Mouse (Mus musculus) lung, adult 18-20 months (tissue): ENCODE results near the gene Nupl1.

ENCODE experiments used
- DNase-seq, 2 experiments: peaks; one replicate each; pipeline ENCODE4 v3.0.0; 2022; ENCODE audit warnings: mixed read lengths in 2 of 2

The Nupl1 gene

GRCm38 (mm10) chr14:60251281-60252003 is at the start of gene Nupl1, which contains the start of gene Gm49336:
Nupl1 (minus strand) TSS chr14:60251431.
Gm49336 (minus strand) TSS chr14:60251507.
- DNase-seq = peak; percentile 99

DNA sequence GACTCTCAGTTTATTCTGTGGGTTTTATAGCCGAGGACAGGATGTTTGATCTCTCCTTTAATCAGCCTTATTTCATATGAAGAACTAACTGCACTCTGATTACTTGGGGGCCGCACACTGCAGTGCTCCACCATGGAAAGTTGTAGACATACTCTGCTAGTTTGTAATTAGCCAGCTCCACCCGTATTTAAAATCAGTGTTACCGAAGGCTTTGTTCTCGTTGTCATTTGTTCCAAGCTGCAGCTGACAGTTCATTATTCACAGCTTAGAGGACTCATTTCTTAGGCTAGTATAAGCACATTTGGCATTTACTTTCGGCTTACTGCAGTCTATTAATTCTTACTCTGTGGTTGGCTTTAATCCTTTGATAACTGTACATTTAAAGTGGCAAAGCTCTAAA is 49.8 kb upstream of the Nupl1 start:
- no peak for DNase-seq

DNA sequence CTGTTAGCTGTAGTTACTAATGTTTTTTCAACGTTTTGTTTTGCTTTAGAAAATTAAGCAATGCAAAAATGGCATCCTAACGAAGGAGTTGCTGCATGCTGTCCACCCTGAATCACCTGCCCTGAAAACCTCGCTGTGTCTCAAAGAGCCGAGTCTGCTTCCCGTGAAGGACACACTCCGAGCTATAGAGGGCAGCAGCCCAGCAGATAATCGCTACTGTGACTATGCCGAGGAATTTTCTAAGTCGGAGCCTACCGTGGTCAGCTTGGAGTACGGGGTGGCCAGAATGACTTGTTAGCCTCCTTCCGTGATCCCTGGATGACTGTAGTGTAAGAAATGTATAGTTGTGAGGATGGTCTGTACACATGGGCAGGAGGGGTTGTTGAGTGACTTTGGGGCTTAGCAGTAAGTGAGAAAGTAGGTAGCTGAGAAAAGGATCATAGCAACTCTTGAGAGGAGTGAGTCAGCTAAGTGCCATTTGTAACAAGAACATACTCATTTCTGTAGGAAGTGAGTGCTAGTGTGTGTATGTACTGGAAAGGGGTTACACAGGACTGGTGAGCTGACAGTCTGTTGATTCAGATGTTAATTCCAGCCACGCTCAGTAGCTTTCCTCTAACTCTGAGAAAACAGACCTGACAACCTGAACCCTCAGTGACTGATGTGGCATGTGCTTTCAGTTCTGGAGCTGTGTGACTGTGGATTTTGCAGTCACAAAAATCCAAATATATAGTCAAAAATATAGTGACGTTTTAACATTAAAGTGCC is 49.2 kb upstream of the Nupl1 start:
- no peak for DNase-seq

- no peak for DNase-seq
Observed at GRCm38 (mm10) chr14:60295531-60295930, 44.3 kb upstream of the Nupl1 start.

- no peak for DNase-seq
Observed at GRCm38 (mm10) chr14:60290363-60290762, 39.1 kb upstream of the Nupl1 start.

- no peak for DNase-seq
Observed at GRCm38 (mm10) chr14:60286194-60286863, 35.1 kb upstream of the Nupl1 start.

GRCm38 (mm10) chr14:60275301-60276276 is 24.4 kb upstream of the Nupl1 start:
- DNase-seq = no peak

DNA sequence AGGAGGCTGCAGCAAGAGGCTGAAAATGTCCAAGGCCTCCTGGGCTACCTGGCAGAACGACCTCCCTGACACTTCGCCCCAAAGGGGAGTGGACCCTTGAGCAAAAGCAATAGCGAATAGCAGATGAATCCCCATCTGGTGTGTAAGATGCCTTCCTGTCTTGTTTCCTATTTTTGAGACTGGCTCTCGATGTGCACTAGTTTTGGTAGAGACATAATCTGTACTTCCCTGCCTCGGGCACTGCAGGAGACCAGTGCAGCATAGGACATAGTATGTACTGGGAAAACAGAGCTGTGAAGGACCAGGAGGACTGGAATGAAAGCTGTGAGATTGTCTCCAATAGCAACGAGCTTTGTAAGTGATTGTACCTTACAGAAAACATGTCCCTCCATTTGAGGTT is 22.1 kb upstream of the Nupl1 start:
- DNase-seq = no peak

- peak; percentile 21 to 29 for DNase-seq
Observed at GRCm38 (mm10) chr14:60269333-60269732, 18.1 kb upstream of the Nupl1 start.

- peak; percentile 95 to 96 for DNase-seq
Observed at GRCm38 (mm10) chr14:60264990-60265876, 14.0 kb upstream of the Nupl1 start, which contains the start of gene Mtmr6. Mtmr6 (plus strand) TSS chr14:60265228.

DNA sequence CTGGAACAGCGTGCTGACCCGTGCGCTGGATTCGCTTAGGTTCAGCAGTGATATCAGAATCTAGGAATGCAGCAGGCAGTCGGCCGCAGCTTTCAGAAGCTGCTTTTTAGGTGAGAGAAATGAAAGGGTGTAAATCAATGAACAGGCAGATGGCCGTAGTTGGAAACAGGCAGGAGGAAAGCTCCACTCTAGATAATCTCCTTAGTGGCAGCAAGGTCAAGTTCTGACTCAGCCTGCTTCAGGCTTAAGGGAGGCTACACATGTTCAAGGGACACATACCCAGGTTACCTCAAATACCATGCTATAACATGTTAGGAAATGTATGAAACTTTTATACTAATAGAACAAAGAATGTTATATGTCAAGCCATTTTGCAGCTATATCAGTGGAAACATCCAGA is 11.1 kb upstream of the Nupl1 start:
- DNase-seq = no peak

DNA sequence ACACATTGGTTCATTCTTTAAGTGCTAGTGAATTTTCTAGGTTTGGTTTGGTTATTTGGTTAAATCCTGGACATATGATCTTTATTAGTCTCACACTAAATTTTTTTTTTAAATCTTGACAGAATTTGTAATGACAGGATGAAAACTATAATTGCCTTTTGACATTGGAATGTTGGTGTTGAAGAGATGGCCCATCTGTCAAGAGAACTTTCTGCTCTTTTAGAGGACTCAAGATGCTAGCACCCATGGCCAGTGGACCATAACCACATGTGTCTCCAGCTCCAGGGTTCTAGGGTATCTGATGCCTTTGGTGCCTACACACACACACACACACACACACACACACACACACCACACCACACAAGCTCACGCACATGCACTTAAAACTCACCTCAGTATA is 6.6 kb upstream of the Nupl1 start:
- DNase-seq = no peak

DNA sequence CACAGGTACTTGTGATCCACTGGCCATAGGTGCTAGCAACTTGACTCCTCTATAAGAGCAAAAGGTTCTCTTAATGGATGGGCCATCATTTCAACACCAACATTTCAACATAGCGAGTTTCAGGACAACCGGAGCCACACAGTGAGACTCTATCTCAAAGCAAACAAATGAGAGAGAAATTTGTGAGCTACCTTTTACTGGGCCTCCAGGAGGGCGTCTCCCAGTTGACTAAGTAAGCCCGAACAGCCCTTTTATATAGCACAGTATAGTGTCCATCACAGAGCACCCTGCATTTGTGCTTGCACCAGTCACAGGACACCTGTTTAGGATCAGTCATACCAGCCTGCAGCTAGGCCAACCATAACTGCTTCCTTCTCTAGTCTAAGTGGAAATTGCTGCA is 5.9 kb upstream of the Nupl1 start:
- DNase-seq = no peak

GRCm38 (mm10) chr14:60256356-60256755 is 5.1 kb upstream of the Nupl1 start:
- peak; percentile 13 to 44 for DNase-seq

DNA sequence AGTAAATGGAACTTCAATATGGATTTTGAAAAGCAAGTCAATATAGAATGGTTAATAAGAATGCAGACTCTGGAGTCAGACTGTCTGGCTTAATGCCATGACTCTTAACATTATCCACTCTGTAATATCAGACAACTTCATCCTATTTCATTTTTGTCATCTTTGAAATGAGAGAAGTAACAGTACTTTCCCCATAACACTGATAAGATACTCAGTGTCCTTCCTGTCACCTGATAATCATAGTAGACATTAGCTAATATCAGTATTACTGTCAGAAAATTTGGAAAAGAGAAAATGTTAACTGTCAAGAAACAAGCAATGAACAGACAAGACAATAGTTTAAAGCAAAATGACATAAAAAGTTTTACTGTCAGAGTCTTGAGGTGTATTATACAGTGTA is 3.5 kb upstream of the Nupl1 start:
- DNase-seq = no peak

- DNase-seq = no peak
Observed at GRCm38 (mm10) chr14:60253466-60253865, 2.2 kb upstream of the Nupl1 start.

GRCm38 (mm10) chr14:60252004-60253000 is 1.1 kb upstream of the Nupl1 start:
- no peak for DNase-seq

GRCm38 (mm10) chr14:60250879-60251278 is 352 bp downstream of the Nupl1 start:
- no peak for DNase-seq

GRCm38 (mm10) chr14:60250366-60250765 is 865 bp downstream of the Nupl1 start:
- DNase-seq = no peak

- DNase-seq = no peak
Observed at GRCm38 (mm10) chr14:60238551-60238950, 12.7 kb downstream of the Nupl1 start.
